Mouse (Mus musculus) lung, adult 2 months (tissue): ENCODE data around the gene Pdcd5.

Source experiments
- CTCF ChIP-seq: fragments of 200-500 bp; IDR thresholded peaks from 2 replicates; pipeline ENCODE4 v1.5.1; 2011; ENCODE audit warnings: mild to moderate bottlenecking, low read length, control low read depth; ENCODE audit not compliant: insufficient read depth
- POLR2A ChIP-seq: fragments of 200-500 bp; IDR thresholded peaks from 2 replicates; pipeline ENCODE4 v1.6.1; 2011; ENCODE audit warnings: low read depth, mild to moderate bottlenecking, control low read depth, low read length, borderline replicate concordance; ENCODE audit errors: extremely low read depth

DNA sequence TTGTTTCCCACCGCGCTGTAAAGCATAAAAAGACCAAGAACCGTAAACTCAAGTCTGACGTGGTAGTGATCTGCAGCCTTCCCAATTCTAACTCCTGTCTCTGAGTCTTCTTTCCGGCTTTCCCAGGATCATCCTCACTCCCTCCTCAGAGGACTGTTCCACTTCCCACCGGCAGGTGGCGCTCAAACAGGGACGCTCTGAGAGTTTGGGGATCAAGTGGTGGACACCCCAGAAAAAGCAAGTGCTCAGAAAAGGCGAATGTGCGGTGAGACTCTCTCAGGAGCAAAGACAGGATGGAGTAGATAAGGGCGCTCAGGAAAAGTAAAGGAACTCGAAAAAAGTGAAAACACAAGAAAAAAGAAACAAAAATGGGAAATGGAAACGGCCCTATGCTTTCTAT, 39.4 kb upstream of the Pdcd5 start:
- TF ChIP-seq POLR2A (no peak), CTCF (peak; percentile 84)
